Mouse (Mus musculus) E14TG2a.4 (cell line): Measurements from ENCODE around the gene Gk2.

Experiments
- H3K27me3 ChIP-seq: 2 replicates; pipeline ENCODE4 v1.6.1; 2014; ENCODE audit warnings: low read length, control low read depth; ENCODE audit not compliant: insufficient read depth
- H3K36me3 ChIP-seq: 2 replicates; pipeline ENCODE4 v1.6.1; 2014; ENCODE audit warnings: low read length, control low read depth; ENCODE audit not compliant: insufficient read depth
- H3K4me1 ChIP-seq: replicated peaks from 2 replicates; pipeline ENCODE4 v1.6.1; 2014; ENCODE audit warnings: low read depth, low read length, control low read depth
- H3K4me3 ChIP-seq: replicated peaks from 2 replicates; pipeline ENCODE4 v1.5.1; 2014; ENCODE audit warnings: mild to moderate bottlenecking, low read length
- H3K9me3 ChIP-seq: 2 replicates; pipeline ENCODE4 v1.6.1; 2014; ENCODE audit warnings: low read length, control low read depth
- CTCF ChIP-seq: conservative IDR thresholded peaks from 2 replicates; pipeline ENCODE4 v1.5.1; 2014; ENCODE audit warnings: low read length
- NANOG ChIP-seq: IDR thresholded peaks from 2 replicates; pipeline ENCODE4 v1.6.1; 2014; ENCODE audit warnings: borderline replicate concordance, low read length, mixed read lengths
- POU5F1 ChIP-seq: IDR thresholded peaks from 2 replicates; pipeline ENCODE4 v1.6.1; 2014; ENCODE audit warnings: low read length, borderline replicate concordance

Gk2 gene

GRCm38 (mm10) chr5:97465956-97466355 lies 9.1 kb upstream of the Gk2 start:
- H3K9me3 ChIP-seq = no peaks in the 10 kb centered on the region
- H3K27me3 ChIP-seq = no peaks in the 10 kb centered on the region
- TF ChIP-seq CTCF = no peak
- TF ChIP-seq POU5F1 = no peak
- no peak for TF ChIP-seq NANOG
- no peaks in the 10 kb centered on the region for H3K36me3 ChIP-seq
- no peak overlapping the region for H3K4me3 ChIP-seq
- H3K4me1 ChIP-seq = no peaks in the 10 kb centered on the region

- no peaks in the 10 kb centered on the region for H3K27me3 ChIP-seq
- H3K4me3 ChIP-seq = no peak overlapping the region
- no peaks in the 10 kb centered on the region for H3K4me1 ChIP-seq
- no peaks in the 10 kb centered on the region for H3K9me3 ChIP-seq
- H3K36me3 ChIP-seq = no peaks in the 10 kb centered on the region
- no peak for TF ChIP-seq POU5F1
- TF ChIP-seq NANOG = no peak
- no peak for TF ChIP-seq CTCF
Measured at GRCm38 (mm10) chr5:97462856-97463255, 6.0 kb upstream of the Gk2 start.

- Histone ChIP-seq H3K9me3 (0 out of 2 replicates have a peak, but pooled peaks cover 4% of the 10 kb centered on the region), H3K4me1 (no peaks in the 10 kb centered on the region), H3K4me3 (no peak overlapping the region), H3K27me3 (no peaks in the 10 kb centered on the region), H3K36me3 (no peaks in the 10 kb centered on the region)
- TF ChIP-seq CTCF = no peak
- TF ChIP-seq NANOG = no peak
- TF ChIP-seq POU5F1 = no peak
Measured at GRCm38 (mm10) chr5:97451451-97451850, 5.4 kb downstream of the Gk2 start.

- no peak for TF ChIP-seq CTCF
- TF ChIP-seq POU5F1 = no peak
- TF ChIP-seq NANOG = no peak
- no peaks in the 10 kb centered on the region for H3K4me1 ChIP-seq
- no peaks in the 10 kb centered on the region for H3K27me3 ChIP-seq
- no peaks in the 10 kb centered on the region for H3K36me3 ChIP-seq
- no peak overlapping the region for H3K4me3 ChIP-seq
- 0 out of 2 replicates have a peak, but pooled peaks cover 4% of the 10 kb centered on the region for H3K9me3 ChIP-seq
Measured at GRCm38 (mm10) chr5:97444191-97444590, 12.6 kb downstream of the Gk2 start.

GRCm38 (mm10) chr5:97432512-97432911 lies 24.3 kb downstream of the Gk2 start:
- Histone ChIP-seq H3K4me1 (no peaks in the 10 kb centered on the region), H3K9me3 (no peaks in the 10 kb centered on the region), H3K27me3 (no peaks in the 10 kb centered on the region), H3K36me3 (no peaks in the 10 kb centered on the region), H3K4me3 (no peak overlapping the region)
- TF ChIP-seq CTCF (no peak), POU5F1 (no peak), NANOG (no peak)

- no peaks in the 10 kb centered on the region for H3K36me3 ChIP-seq
- H3K4me3 ChIP-seq = no peak overlapping the region
- H3K9me3 ChIP-seq = no peaks in the 10 kb centered on the region
- H3K27me3 ChIP-seq = no peaks in the 10 kb centered on the region
- no peaks in the 10 kb centered on the region for H3K4me1 ChIP-seq
- TF ChIP-seq NANOG = no peak
- no peak for TF ChIP-seq CTCF
- no peak for TF ChIP-seq POU5F1
Measured at GRCm38 (mm10) chr5:97429976-97430375, 26.8 kb downstream of the Gk2 start.

- TF ChIP-seq NANOG = no peak
- TF ChIP-seq CTCF = no peak
- TF ChIP-seq POU5F1 = no peak
- no peaks in the 10 kb centered on the region for H3K4me1 ChIP-seq
- H3K9me3 ChIP-seq = no peaks in the 10 kb centered on the region
- no peak overlapping the region for H3K4me3 ChIP-seq
- no peaks in the 10 kb centered on the region for H3K36me3 ChIP-seq
- no peaks in the 10 kb centered on the region for H3K27me3 ChIP-seq
Measured at GRCm38 (mm10) chr5:97421669-97422068, 35.2 kb downstream of the Gk2 start.

GRCm38 (mm10) chr5:97417185-97417584 lies 39.6 kb downstream of the Gk2 start:
- no peaks in the 10 kb centered on the region for H3K9me3 ChIP-seq
- no peaks in the 10 kb centered on the region for H3K36me3 ChIP-seq
- H3K27me3 ChIP-seq = no peaks in the 10 kb centered on the region
- TF ChIP-seq CTCF (no peak), NANOG (no peak), POU5F1 (no peak)
- no peaks in the 10 kb centered on the region for H3K4me1 ChIP-seq
- H3K4me3 ChIP-seq = no peak overlapping the region

GRCm38 (mm10) chr5:97415837-97416236 lies 41.0 kb downstream of the Gk2 start:
- H3K4me3 ChIP-seq = no peak overlapping the region
- no peaks in the 10 kb centered on the region for H3K4me1 ChIP-seq
- H3K36me3 ChIP-seq = no peaks in the 10 kb centered on the region
- TF ChIP-seq NANOG (no peak), CTCF (no peak), POU5F1 (no peak)
- H3K9me3 ChIP-seq = no peaks in the 10 kb centered on the region
- no peaks in the 10 kb centered on the region for H3K27me3 ChIP-seq

GRCm38 (mm10) chr5:97413716-97414115 lies 43.1 kb downstream of the Gk2 start:
- Histone ChIP-seq H3K36me3 (no peaks in the 10 kb centered on the region), H3K4me1 (no peaks in the 10 kb centered on the region; the same call in 1 of the 2 replicates), H3K27me3 (no peaks in the 10 kb centered on the region), H3K9me3 (no peaks in the 10 kb centered on the region), H3K4me3 (no peak overlapping the region)
- no peak for TF ChIP-seq CTCF
- no peak for TF ChIP-seq POU5F1
- no peak for TF ChIP-seq NANOG
